Mouse (Mus musculus) monocyte, adult 2 months (primary cell): ENCODE measurements around the gene Hnrnpll.
"Not testable (repeated sequence)": the region's sequence is repeated elsewhere in the genome, so short reads cannot be mapped to it uniquely, and the experiment has no call there.

Source experiments
- DNase-seq, 2 experiments: peaks; one replicate each; pipeline ENCODE4 v3.0.0; 2022; ENCODE audit warnings: low spot score in 2 of 2, low read depth in 1 of 2

Hnrnpll gene

DNA sequence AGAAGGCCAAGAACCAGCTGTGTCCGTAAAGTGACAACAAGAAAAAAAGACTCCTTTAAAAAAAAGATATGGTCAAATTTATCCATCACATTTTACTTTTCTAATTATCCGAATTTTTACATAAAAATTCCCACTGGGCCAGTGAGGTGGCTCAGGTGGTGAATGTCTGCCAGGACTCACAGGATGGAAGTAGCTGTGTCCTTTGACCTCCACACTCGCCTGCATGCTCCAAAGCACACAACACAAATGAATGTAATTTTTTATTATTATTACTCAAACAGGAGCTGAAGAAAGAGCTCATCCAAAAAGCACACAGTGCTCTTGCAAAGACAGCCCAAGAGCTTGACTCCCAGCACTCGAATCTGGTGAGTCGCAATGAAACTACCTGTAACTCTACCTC lies 2.0 kb downstream of the Hnrnpll start:
- DNase-seq = no peak

DNA sequence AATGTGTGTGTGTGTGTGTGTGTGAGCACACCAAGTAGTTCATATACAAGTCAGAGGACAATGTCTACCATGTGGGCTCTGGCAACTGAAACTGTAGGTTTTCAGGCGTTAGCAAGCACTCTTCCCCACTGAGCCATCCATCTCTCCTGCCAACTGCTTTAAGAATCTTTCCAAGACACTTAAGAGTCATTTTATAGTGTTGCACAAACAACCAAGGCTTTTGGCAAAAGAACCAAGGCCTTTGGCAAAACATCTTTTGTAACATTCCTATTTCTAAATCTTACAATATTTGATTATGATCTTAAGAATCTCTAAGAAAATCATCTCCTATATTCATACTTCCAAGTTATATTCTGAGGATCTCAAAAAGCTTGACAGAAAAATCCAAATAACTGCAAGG lies 2.4 kb downstream of the Hnrnpll start:
- DNase-seq = no peak

- DNase-seq = no peak
Measured at GRCm38 (mm10) chr17:80058501-80058900, 3.6 kb downstream of the Hnrnpll start.

DNA sequence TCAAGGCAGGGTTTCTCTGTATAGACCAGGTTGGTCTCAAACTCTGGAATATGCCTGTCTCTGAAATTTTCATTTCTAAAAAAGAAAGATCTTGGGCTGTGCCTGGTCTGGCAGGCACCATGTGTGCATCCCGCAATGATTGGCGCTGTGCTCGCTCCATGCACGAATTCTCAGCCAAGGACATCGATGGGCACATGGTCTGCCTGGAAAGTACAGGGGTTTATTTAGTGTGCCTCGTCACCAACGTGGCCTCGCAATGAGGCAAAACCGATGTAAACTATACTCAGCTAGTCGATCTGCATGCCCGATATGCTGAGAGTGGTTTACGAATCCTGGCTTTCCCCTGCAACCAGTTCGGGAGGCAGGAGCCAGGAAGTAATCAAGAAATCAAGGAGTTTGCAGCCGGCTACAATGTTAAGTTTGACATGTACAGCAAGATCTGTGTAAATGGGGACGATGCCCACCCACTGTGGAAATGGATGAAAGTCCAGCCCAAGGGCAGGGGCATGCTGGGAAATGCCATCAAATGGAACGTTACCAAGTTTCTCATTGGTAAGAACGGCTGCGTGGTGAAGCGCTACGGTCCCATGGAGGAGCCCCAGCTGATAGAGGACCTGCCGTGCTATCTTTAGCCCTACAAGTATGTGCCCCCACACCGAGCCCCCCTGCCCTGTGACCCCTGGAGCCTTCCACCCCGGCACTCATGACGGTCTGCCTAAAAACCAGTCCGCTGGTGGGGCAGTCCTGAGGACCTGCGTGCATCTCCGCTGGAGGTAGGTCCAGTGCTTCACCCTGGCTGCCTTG lies 8.0 kb downstream of the Hnrnpll start:
- DNase-seq = no peak

DNA sequence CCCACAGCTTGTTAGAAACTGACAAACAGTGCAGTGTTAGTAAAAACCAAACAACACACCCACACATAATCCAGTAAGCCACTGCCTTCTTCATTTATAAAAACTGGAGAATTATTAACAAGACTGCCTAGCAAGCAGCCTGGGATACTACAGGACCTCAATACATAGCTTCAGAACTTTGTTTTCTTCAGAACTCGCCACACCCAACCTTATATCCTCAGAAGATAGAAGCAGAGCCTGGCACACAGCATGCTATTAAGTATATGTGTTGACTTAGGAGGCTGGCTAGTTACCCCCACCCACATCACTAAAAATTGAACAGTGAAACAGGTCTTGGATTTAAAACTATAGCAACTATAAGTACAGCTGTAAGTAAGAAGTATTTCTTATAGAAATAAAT lies 10.5 kb downstream of the Hnrnpll start:
- DNase-seq = no peak

DNA sequence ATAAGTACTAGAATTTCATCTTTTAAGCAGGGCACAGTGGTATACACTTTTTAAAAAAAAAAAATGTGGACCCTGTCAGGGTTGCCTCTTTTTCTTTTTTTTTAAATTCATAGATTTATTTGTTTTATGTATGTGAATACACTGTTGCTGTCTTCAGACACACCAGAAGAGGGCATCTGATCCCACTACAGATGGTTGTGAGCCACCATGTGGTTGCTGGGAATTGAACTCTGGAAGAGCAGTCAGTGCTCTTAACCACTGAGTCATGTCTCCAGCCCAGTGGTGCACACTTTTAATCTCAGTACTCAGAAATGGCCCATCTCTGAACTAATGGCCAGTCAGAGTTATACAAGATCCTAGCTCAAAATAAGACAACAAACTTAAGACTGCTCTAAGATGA lies 12.8 kb downstream of the Hnrnpll start:
- DNase-seq = not testable (repeated sequence)

GRCm38 (mm10) chr17:80048230-80048629 lies 13.9 kb downstream of the Hnrnpll start:
- peak in 1 of 2 experiments; percentile 24 for DNase-seq

DNA sequence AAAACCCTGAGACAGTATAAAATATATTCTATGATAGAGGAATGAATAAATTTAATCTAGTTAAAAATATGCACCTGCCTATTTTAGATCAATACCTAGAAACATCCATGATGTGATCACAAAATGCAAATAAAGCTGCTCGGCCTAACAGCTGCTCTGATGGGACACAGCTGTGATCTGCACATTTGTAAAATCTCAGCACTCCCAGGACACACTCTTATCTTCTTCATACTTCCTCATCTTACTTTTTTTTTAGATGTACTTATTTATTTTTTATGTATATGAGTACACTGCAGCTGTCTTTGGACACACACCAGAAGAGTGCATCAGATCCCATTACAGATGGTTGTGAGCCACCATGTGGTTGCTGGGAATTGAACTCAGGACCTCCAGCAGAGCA lies 20.4 kb downstream of the Hnrnpll start:
- no peak for DNase-seq

- DNase-seq = no peak
Measured at GRCm38 (mm10) chr17:80028675-80029074, 33.5 kb downstream of the Hnrnpll start.

- DNase-seq = no peak
Measured at GRCm38 (mm10) chr17:80026189-80026936, 35.8 kb downstream of the Hnrnpll start.

DNA sequence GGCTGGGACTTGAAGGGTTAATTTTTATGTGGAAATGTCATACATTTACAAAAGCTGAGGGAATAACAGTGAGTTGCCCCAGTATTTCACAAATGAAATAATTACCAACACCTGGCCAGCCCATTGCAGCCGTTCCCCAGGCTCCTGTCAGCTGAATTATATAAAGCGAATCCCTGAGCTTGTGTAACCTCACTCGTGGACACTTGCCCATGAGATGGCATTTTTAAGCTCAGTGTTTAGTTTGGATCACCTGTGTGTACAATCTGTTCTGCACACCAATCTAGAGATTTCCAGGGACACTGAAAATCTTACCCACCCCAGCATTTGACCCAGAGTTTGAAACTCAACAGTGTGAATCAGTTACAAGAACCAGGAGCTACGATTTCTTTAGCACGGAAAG lies 40.0 kb downstream of the Hnrnpll start:
- DNase-seq = no peak

DNA sequence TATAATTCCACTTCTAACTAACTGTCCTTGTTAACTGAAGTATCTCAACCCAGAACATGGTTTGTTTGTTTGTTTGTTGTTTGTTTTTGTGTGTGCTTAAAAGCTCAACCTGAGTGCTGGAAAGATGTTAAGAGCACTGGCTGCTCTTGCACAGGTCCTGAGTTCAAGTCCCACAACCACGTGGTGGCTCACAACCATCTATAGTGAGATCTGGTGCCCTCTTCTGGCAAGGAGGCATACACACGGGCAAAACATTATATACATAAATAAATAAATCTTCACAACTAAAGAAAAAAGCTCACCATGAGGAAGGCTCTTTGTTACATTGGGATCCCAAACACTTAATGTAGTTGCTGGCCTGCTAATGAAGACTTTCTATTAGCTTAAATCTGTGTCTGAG lies 41.6 kb downstream of the Hnrnpll start:
- DNase-seq = no peak

DNA sequence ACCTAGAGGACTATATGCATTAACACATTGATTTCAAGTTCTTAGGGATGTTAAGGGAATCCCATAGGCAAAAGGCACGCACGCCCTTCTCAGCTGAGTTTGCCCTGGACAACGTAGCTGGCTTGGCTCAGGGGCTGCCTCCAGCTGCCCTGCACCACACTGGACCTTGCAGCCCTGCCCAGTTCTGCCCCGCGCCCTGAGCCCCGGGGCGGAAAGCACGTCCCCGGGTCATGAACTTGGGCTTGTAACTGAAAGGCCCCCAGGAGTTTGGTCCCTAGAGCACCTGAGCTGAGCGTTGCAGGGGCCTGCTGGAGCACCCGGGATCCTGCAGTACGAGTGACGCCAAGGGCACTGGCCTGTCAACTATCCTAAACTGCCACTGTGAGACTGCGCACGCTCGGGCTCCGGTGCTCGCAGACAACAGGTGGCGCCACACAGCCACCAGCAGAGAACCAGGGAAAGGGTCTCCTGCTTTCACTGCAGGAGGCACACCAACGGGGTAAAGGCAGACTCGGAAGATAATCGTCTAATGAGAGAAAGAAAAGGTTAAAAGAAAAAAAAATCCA lies 43.1 kb downstream of the Hnrnpll start:
- no peak for DNase-seq

DNA sequence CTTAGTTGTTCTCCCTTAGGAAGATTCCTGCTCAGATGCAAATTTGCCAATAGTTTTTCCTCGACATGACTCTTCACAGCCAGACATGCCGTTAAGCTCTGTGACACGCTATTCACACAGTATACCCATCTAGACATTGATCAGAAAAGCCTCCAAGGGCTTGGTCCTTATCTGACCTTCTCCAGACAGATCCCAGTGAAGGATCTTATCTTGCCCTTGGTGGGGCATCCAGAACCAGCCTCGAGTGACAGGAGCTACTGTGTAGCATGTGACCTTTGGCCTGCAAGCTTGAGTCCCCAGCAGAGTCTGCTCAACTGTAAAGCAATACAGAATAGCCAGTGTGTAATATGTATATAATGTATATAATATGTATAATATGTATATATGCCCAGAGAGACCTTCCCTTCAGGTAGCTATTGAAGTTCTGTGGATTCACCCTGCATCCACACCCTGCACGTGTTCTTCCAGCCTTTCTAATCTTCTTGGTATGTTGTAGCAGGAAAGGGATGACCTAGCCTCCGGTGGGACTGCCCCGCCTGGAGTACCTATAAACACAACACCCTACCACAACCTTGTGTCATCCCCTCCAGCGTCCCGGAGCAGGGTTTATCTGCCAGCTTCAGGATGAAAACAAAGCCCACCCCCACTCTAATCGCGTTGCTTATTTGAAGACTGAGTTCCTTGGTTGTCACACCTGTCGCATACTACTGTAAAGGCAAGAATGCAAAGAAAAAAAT lies 43.7 kb downstream of the Hnrnpll start:
- no peak for DNase-seq

DNA sequence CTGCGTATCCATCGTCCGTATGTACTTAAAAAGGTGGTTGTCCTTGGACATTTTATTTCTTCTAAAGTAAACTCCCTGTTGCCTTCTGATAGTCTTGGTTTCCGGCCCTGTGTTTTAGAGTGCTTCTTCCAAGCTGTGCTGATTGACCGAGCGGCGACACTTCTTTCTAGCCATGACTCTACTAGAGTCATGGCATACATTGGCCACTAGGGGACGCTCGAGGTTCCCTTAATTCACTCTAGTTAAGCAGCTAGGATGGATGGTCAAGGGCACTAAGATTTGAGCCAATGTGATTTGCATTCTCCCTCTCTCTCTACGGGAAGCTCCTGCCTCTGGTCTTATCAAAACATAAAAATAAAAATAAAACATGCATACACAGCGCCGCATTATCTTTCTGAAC lies 44.7 kb downstream of the Hnrnpll start:
- DNase-seq = peak; percentile 18 to 34

GRCm38 (mm10) chr17:80016400-80016799 lies 45.7 kb downstream of the Hnrnpll start:
- not testable (repeated sequence) for DNase-seq

- DNase-seq = no peak
Measured at GRCm38 (mm10) chr17:80014361-80014809, 47.7 kb downstream of the Hnrnpll start.

GRCm38 (mm10) chr17:80009926-80010325 lies 52.2 kb downstream of the Hnrnpll start:
- DNase-seq = no peak

- peak in 1 of 2 experiments; percentile 26 for DNase-seq
Measured at GRCm38 (mm10) chr17:80008847-80009246, 53.3 kb downstream of the Hnrnpll start.

GRCm38 (mm10) chr17:80004345-80005239 lies 57.5 kb downstream of the Hnrnpll start:
- peak in 1 of 2 experiments; percentile 21 for DNase-seq
